ENCODE assay signal across 8 mouse cellular contexts in genomic region chr10:79695231-79696128, GRCm38 (mm10). TPM values are rescaled to one million over a fixed set of nuclear protein-coding genes. Genes with fewer than 3 reads are reported as not detected.
DNase-seq lines count a peak whose midpoint lies in the region; ATAC-seq and TF ChIP-seq lines count a peak whose summit lies in the region.

No protein-coding gene starts in this region.

- H3K27me3 ChIP-seq in CH12.LX (replicated peaks): no peaks in the 10 kb centered on the region
- no peaks in the 10 kb centered on the region for H3K27me3 ChIP-seq in embryonic facial prominence, embryonic 10.5 days (replicated peaks; ENCODE audit: low read depth, poor library complexity, severe bottlenecking)
- no peaks in the 10 kb centered on the region for H3K27me3 ChIP-seq in heart, embryonic 10.5 days (ENCODE audit: insufficient read depth, poor library complexity, severe bottlenecking)
- H3K27me3 ChIP-seq in kidney, embryonic 14.5 days (ENCODE audit: control insufficient read depth, insufficient read depth, low read length): no peaks in the 10 kb centered on the region
- no peaks in the 10 kb centered on the region for H3K27me3 ChIP-seq in lung, embryonic 14.5 days (ENCODE audit: insufficient read depth, low read length)

- DNase-seq in CH12.LX (ENCODE audit: extremely low read depth) (peak; percentile 77), adipocyte (ENCODE audit: low spot score) (peak; percentile 69)
- peak; percentile 82 for DNase-seq in embryonic facial prominence, embryonic 10.5 days (ENCODE audit: low spot score)
- DNase-seq in heart, embryonic 10.5 days (ENCODE audit: low spot score): peak; percentile 90
- peak; percentile 82 for DNase-seq in lung, embryonic 14.5 days
- peak; percentile 85 for DNase-seq in retina, embryonic 14.5 days (ENCODE audit: low spot score)
- DNase-seq in urinary bladder, postnatal 14 days (ENCODE audit: low spot score): peak; percentile 81

- in situ Hi-C loops in CH12.LX (cut with MboI; ENCODE audit: low pct_ligation_motif_present, low pct_unique_long_range_greater_than_20kb, low sequenced_read_pairs): no loop called here

- no peak overlapping the region for H3K4me2 ChIP-seq in CH12.LX (ENCODE audit: insufficient read depth, low read depth, poor library complexity, severe bottlenecking)
- H3K4me2 ChIP-seq in kidney, embryonic 14.5 days (replicated peaks; ENCODE audit: low read depth, low read length): 0 out of 2 replicates have a peak overlapping the region, but pooled peaks have one; percentile 5
- H3K4me2 ChIP-seq in lung, embryonic 14.5 days: peak overlapping the region; percentile 18

- no peak overlapping the region for H3K9ac ChIP-seq in CH12.LX (ENCODE audit: insufficient read depth, low read depth)
- H3K9ac ChIP-seq in kidney, embryonic 14.5 days (ENCODE audit: low read depth, low read length): 0 out of 2 replicates have a peak overlapping the region, but pooled peaks have one; percentile 28
- H3K9ac ChIP-seq in lung, embryonic 14.5 days: 0 out of 2 replicates have a peak overlapping the region, but pooled peaks have one; percentile 16

- peaks cover 0 to 9% of the 10 kb centered on the region in 2 experiments for H3K36me3 ChIP-seq in CH12.LX (replicated peaks in 1 of 2; ENCODE audit: control insufficient read depth in 1 of 2, insufficient read depth in 1 of 2, low read length in 1 of 2)
- peaks cover 6% of the 10 kb centered on the region for H3K36me3 ChIP-seq in embryonic facial prominence, embryonic 10.5 days (replicated peaks)
- 0 out of 2 replicates have a peak, but pooled peaks cover 7% of the 10 kb centered on the region for H3K36me3 ChIP-seq in heart, embryonic 10.5 days
- H3K36me3 ChIP-seq in kidney, embryonic 14.5 days (ENCODE audit: control insufficient read depth, insufficient read depth, low read length): no peaks in the 10 kb centered on the region
- H3K36me3 ChIP-seq in lung, embryonic 14.5 days (ENCODE audit: insufficient read depth): no peaks in the 10 kb centered on the region

- no peak for TF ChIP-seq EP300 in CH12.LX (IDR thresholded peaks at IDR 0.05; ENCODE audit: low read length)

- WGBS in embryonic facial prominence, embryonic 10.5 days: 62% methylated on average over 13 of the region's 13 CpGs
- 64% methylated on average over 13 of the region's 13 CpGs for WGBS in heart, embryonic 10.5 days
- 64% methylated on average over 13 of the region's 13 CpGs for WGBS in kidney, embryonic 14.5 days
- WGBS in lung, embryonic 14.5 days: 55% methylated on average over 13 of the region's 13 CpGs

- H3K79me2 ChIP-seq in CH12.LX (replicated peaks; ENCODE audit: control insufficient read depth, extremely low read depth, insufficient read depth, poor library complexity, severe bottlenecking): no peaks in the 10 kb centered on the region

- peak; percentile 18; the same call in 1 of the 2 replicates for ATAC-seq in kidney, embryonic 14.5 days (ENCODE audit: low FRiP score, low TSS enrichment)
- peak; percentile 47; the same call in 1 of the 2 replicates for ATAC-seq in lung, embryonic 14.5 days (ENCODE audit: insufficient read depth)

- no peak overlapping the region for H3K27ac ChIP-seq in CH12.LX (ENCODE audit: insufficient read depth, low read depth)
- H3K27ac ChIP-seq in embryonic facial prominence, embryonic 10.5 days (replicated peaks): peak overlapping the region; percentile 73
- peak overlapping the region; percentile 80 for H3K27ac ChIP-seq in heart, embryonic 10.5 days
- H3K27ac ChIP-seq in kidney, embryonic 14.5 days (ENCODE audit: low read depth, low read length): peak overlapping the region; percentile 83
- peak overlapping the region; percentile 87 for H3K27ac ChIP-seq in lung, embryonic 14.5 days (ENCODE audit: low read depth)

- dilution Hi-C loops in CH12.LX (cut with MboI; ENCODE audit: extremely low pct_ligation_motif_present, extremely low pct_unique_long_range_greater_than_20kb, low sequenced_read_pairs): no loop called here

- peak; percentile 82 to 94 for TF ChIP-seq CTCF in CH12.LX (conservative IDR thresholded peaks at IDR 0.05 in 1 of 2, IDR thresholded peaks at IDR 0.05 in 1 of 2; ENCODE audit: low read depth in 2 of 2, low read length in 2 of 2)
- peak; percentile 91 for TF ChIP-seq CTCF in lung, embryonic 14.5 days (IDR thresholded peaks at IDR 0.05; ENCODE audit: low read depth)

- no peak for TF ChIP-seq POLR2A in CH12.LX (IDR thresholded peaks at IDR 0.05; ENCODE audit: low read depth, low read length)

- no peak overlapping the region for H3K4me3 ChIP-seq in CH12.LX (replicated peaks in 1 of 3; ENCODE audit: low read depth in 2 of 3, low read length in 2 of 3, poor library complexity in 1 of 3)
- H3K4me3 ChIP-seq in embryonic facial prominence, embryonic 10.5 days: 0 out of 2 replicates have a peak overlapping the region, but pooled peaks have one; percentile 9
- no peak overlapping the region for H3K4me3 ChIP-seq in heart, embryonic 10.5 days
- H3K4me3 ChIP-seq in kidney, embryonic 14.5 days (ENCODE audit: low read length): no peak overlapping the region
- H3K4me3 ChIP-seq in lung, embryonic 14.5 days (ENCODE audit: low read depth, low read length): no peak overlapping the region

- TF ChIP-seq RAD21 in CH12.LX (IDR thresholded peaks at IDR 0.05; ENCODE audit: low read depth, low read length): peak; percentile 87

- peaks cover 6% of the 10 kb centered on the region for H3K9me3 ChIP-seq in CH12.LX (replicated peaks; ENCODE audit: low read length)
- peaks cover 4% of the 10 kb centered on the region; the same call in 1 of the 2 replicates for H3K9me3 ChIP-seq in embryonic facial prominence, embryonic 10.5 days
- no peaks in the 10 kb centered on the region for H3K9me3 ChIP-seq in heart, embryonic 10.5 days
- H3K9me3 ChIP-seq in kidney, embryonic 14.5 days (ENCODE audit: control insufficient read depth, low read length): peaks cover 2% of the 10 kb centered on the region; the same call in 1 of the 2 replicates
- no peaks in the 10 kb centered on the region for H3K9me3 ChIP-seq in lung, embryonic 14.5 days (ENCODE audit: low read depth, low read length)

- peaks cover 0 to 3% of the 10 kb centered on the region in 2 experiments; a peak in 1 of 4 replicates for H3K4me1 ChIP-seq in CH12.LX (ENCODE audit: control insufficient read depth in 1 of 2, insufficient read depth in 2 of 2)
- H3K4me1 ChIP-seq in embryonic facial prominence, embryonic 10.5 days: peaks cover 17% of the 10 kb centered on the region
- H3K4me1 ChIP-seq in heart, embryonic 10.5 days: peaks cover 23% of the 10 kb centered on the region
- peaks cover 8% of the 10 kb centered on the region for H3K4me1 ChIP-seq in kidney, embryonic 14.5 days (ENCODE audit: control insufficient read depth, insufficient read depth, low read length)
- H3K4me1 ChIP-seq in lung, embryonic 14.5 days (ENCODE audit: insufficient read depth): peaks cover 16% of the 10 kb centered on the region

TF ChIP-seq in CH12.LX, 34 proteins besides CTCF, POLR2A, EP300 and RAD21 (continues in another document):
- TF ChIP-seq JUN (IDR thresholded peaks at IDR 0.05; ENCODE audit: insufficient read depth, low read depth, low read length): no peak

RNA-seq across cellular contexts. Expression of gene Gzmm, which starts 6.7 kb away (rescaled TPM):
- total RNA-seq in CH12.LX (2012; rRNA removed) (0.17 and 0.67 TPM in 2 replicates), CH12.LX (2014; rRNA removed) (0.45 and 0.59 TPM in 2 replicates)
- polyA plus RNA-seq in CH12.LX (2012; ENCODE audit: insufficient read length, low read depth): 0.30 and 0.73 TPM in 2 replicates
- polyA plus RNA-seq in embryonic facial prominence, embryonic 10.5 days (2016; fragmentation: Nextera tagmentation; extraction: Ambion mirVana): 0.88 and 1.5 TPM in 2 replicates
- polyA plus RNA-seq in heart, embryonic 10.5 days (2016; fragmentation: Nextera tagmentation; extraction: Ambion mirVana): 0.46 and 0.54 TPM in 2 replicates
- 0.54 and 0.61 TPM in 2 replicates for polyA plus RNA-seq in kidney, embryonic 14.5 days (2014; fragmentation: Nextera tagmentation; extraction: Ambion mirVana)
- polyA plus RNA-seq in lung, embryonic 14.5 days (2014; fragmentation: Nextera tagmentation; extraction: Ambion mirVana): 0.24 and 0.84 TPM in 2 replicates

RNA-seq across cellular contexts. Expression of gene Bsg, which starts 8.8 kb away (rescaled TPM):
- total RNA-seq in CH12.LX (2012; rRNA removed) (312 and 421 TPM in 2 replicates), CH12.LX (2014; rRNA removed) (617 and 710 TPM in 2 replicates)
- polyA plus RNA-seq in CH12.LX (2012; ENCODE audit: insufficient read length, low read depth): 358 and 360 TPM in 2 replicates
- polyA plus RNA-seq in embryonic facial prominence, embryonic 10.5 days (2016; fragmentation: Nextera tagmentation; extraction: Ambion mirVana): 591 and 608 TPM in 2 replicates
- polyA plus RNA-seq in heart, embryonic 10.5 days (2016; fragmentation: Nextera tagmentation; extraction: Ambion mirVana): 1,251 and 1,319 TPM in 2 replicates
- 847 and 943 TPM in 2 replicates for polyA plus RNA-seq in kidney, embryonic 14.5 days (2014; fragmentation: Nextera tagmentation; extraction: Ambion mirVana)
- 842 and 871 TPM in 2 replicates for polyA plus RNA-seq in lung, embryonic 14.5 days (2014; fragmentation: Nextera tagmentation; extraction: Ambion mirVana)

RNA-seq across cellular contexts. Expression of gene Cdc34, which starts 13.5 kb away (rescaled TPM):
- 335 and 348 TPM in 2 replicates for total RNA-seq in CH12.LX (2012; rRNA removed)
- total RNA-seq in CH12.LX (2014; rRNA removed): 323 and 331 TPM in 2 replicates
- polyA plus RNA-seq in CH12.LX (2012; ENCODE audit: insufficient read length, low read depth): 314 and 354 TPM in 2 replicates
- 240 and 250 TPM in 2 replicates for polyA plus RNA-seq in embryonic facial prominence, embryonic 10.5 days (2016; fragmentation: Nextera tagmentation; extraction: Ambion mirVana)
- polyA plus RNA-seq in heart, embryonic 10.5 days (2016; fragmentation: Nextera tagmentation; extraction: Ambion mirVana): 188 and 215 TPM in 2 replicates
- polyA plus RNA-seq in kidney, embryonic 14.5 days (2014; fragmentation: Nextera tagmentation; extraction: Ambion mirVana): 105 and 108 TPM in 2 replicates
- polyA plus RNA-seq in lung, embryonic 14.5 days (2014; fragmentation: Nextera tagmentation; extraction: Ambion mirVana): 88.2 and 92.9 TPM in 2 replicates

RNA-seq across cellular contexts. Expression of gene Hcn2, which starts 21.0 kb away (rescaled TPM):
- total RNA-seq in CH12.LX (2012; rRNA removed) (1.8 and 2.2 TPM in 2 replicates), CH12.LX (2014; rRNA removed) (0.21 and 0.23 TPM in 2 replicates)
- 0.23 and 0.44 TPM in 2 replicates for polyA plus RNA-seq in CH12.LX (2012; ENCODE audit: insufficient read length, low read depth)
- 0.04 TPM in 1 of 2 replicates, not detected in the other for polyA plus RNA-seq in embryonic facial prominence, embryonic 10.5 days (2016; fragmentation: Nextera tagmentation; extraction: Ambion mirVana)
- not detected in 2 replicates for polyA plus RNA-seq in heart, embryonic 10.5 days (2016; fragmentation: Nextera tagmentation; extraction: Ambion mirVana)
- polyA plus RNA-seq in kidney, embryonic 14.5 days (2014; fragmentation: Nextera tagmentation; extraction: Ambion mirVana): 0.11 and 0.14 TPM in 2 replicates
- 0.14 TPM in 1 of 2 replicates, not detected in the other for polyA plus RNA-seq in lung, embryonic 14.5 days (2014; fragmentation: Nextera tagmentation; extraction: Ambion mirVana)

RNA-seq across cellular contexts. Expression of gene Tpgs1, which starts 26.3 kb away (rescaled TPM):
- total RNA-seq in CH12.LX (2012; rRNA removed) (33.7 and 58.9 TPM in 2 replicates), CH12.LX (2014; rRNA removed) (34.4 and 42.8 TPM in 2 replicates)
- 42.0 and 44.5 TPM in 2 replicates for polyA plus RNA-seq in CH12.LX (2012; ENCODE audit: insufficient read length, low read depth)
- polyA plus RNA-seq in embryonic facial prominence, embryonic 10.5 days (2016; fragmentation: Nextera tagmentation; extraction: Ambion mirVana): 62.6 and 63.5 TPM in 2 replicates
- polyA plus RNA-seq in heart, embryonic 10.5 days (2016; fragmentation: Nextera tagmentation; extraction: Ambion mirVana): 52.3 and 59.4 TPM in 2 replicates
- polyA plus RNA-seq in kidney, embryonic 14.5 days (2014; fragmentation: Nextera tagmentation; extraction: Ambion mirVana): 85.7 and 90.9 TPM in 2 replicates
- polyA plus RNA-seq in lung, embryonic 14.5 days (2014; fragmentation: Nextera tagmentation; extraction: Ambion mirVana): 56.4 and 62.4 TPM in 2 replicates
